Mouse (Mus musculus) olfactory bulb, adult 2 months (tissue): ENCODE data around the gene Sh2b2. TPM values are rescaled to one million over a fixed set of nuclear protein-coding genes. Genes with fewer than 3 reads are reported as not detected.
"Not testable (repeated sequence)": the region's sequence is repeated elsewhere in the genome, so short reads cannot be mapped to it uniquely, and the experiment has no call there.

ENCODE experiments used
- H3K27ac ChIP-seq: fragments of 200-500 bp; 2 replicates; pipeline ENCODE4 v1.5.1; 2012; ENCODE audit warnings: low read depth, low read length; ENCODE audit not compliant: insufficient read depth
- H3K4me1 ChIP-seq: fragments of 200-500 bp; 2 replicates; pipeline ENCODE4 v1.6.1; 2012; ENCODE audit warnings: low read length; ENCODE audit not compliant: control insufficient read depth, insufficient read depth
- H3K4me3 ChIP-seq: fragments of 200-500 bp; 2 replicates; pipeline ENCODE4 v1.5.1; 2012; ENCODE audit warnings: mild to moderate bottlenecking, low read depth, low read length, moderate library complexity; ENCODE audit not compliant: insufficient read depth
- CTCF ChIP-seq: fragments of 200-500 bp; IDR thresholded peaks from 2 replicates; pipeline ENCODE4 v1.5.1; 2012; ENCODE audit warnings: low read depth, mild to moderate bottlenecking, low read length, moderate library complexity; ENCODE audit not compliant: insufficient read depth
- POLR2A ChIP-seq: fragments of 200-500 bp; IDR thresholded peaks from 2 replicates; pipeline ENCODE4 v1.6.1; 2012; ENCODE audit warnings: mild to moderate bottlenecking, low read depth, low read length, moderate library complexity; ENCODE audit not compliant: insufficient read depth
- WGBS: fragments of 180-500 bp; shearing (Covaris S2); methylation state at CpG from one replicate; pipeline ENCODE4 v1.1.7; 2018; 5-methylcytosine and 5-hydroxymethylcytosine counted together
- polyA plus RNA-seq: library from polyadenylated mRNA; stranded (reverse); fragments of >200 nt; gene quantifications from 2 replicates; pipeline ENCODE4 v1.2.4, GENCODE M21; 2012; ENCODE audit warnings: low replicate concordance; ENCODE audit not compliant: missing spikeins, insufficient read depth, insufficient read length

Sh2b2 gene
- polyA plus RNA-seq, 1 experiment: not detected

- Histone ChIP-seq H3K4me3 (no peak overlapping the region), H3K27ac (no peak overlapping the region), H3K4me1 (peaks cover 7% of the 10 kb centered on the region; the same call in 1 of the 2 replicates)
- TF ChIP-seq POLR2A: no peak
- TF ChIP-seq CTCF: no peak
- WGBS: 78% methylated on average over 4 of the region's 4 CpGs
These were observed 28.4 kb downstream of the Sh2b2 start for GRCm38 (mm10) chr5:136217932-136218381.

GRCm38 (mm10) chr5:136217004-136217665 is 29.2 kb downstream of the Sh2b2 start:
- TF ChIP-seq POLR2A (no peak), CTCF (no peak)
- WGBS: 65% methylated on average over 18 of the region's 18 CpGs
- Histone ChIP-seq H3K27ac (no peak overlapping the region), H3K4me1 (peaks cover 7% of the 10 kb centered on the region; the same call in 1 of the 2 replicates), H3K4me3 (no peak overlapping the region)

DNA sequence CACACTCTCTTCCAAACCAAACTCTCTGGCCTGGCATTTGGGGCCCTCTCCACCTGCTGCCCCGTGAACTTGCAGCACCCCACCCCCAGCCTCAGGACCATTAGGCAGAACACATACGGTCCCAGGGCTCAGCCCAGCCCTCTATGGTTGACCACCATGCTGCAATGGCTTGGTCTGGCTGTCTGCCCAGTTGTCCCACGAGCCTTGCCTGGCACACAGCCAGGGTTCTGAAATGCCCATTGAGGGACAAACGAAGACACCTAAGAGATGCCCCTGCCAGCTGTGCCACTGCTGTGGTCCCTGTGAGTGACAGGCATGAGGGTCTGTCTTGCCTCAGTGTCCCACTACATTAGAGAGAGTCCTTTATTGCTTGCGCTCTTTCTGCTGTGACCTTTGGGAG is 30.4 kb downstream of the Sh2b2 start:
- Histone ChIP-seq H3K4me1 (peaks cover 7% of the 10 kb centered on the region; the same call in 1 of the 2 replicates), H3K4me3 (no peak overlapping the region), H3K27ac (no peak overlapping the region)
- 42% methylated on average over 5 of the region's 5 CpGs for WGBS
- no peak for TF ChIP-seq POLR2A
- no peak for TF ChIP-seq CTCF

GRCm38 (mm10) chr5:136215211-136215610 is 31.1 kb downstream of the Sh2b2 start:
- WGBS: 92% methylated on average over 3 of the region's 3 CpGs

DNA sequence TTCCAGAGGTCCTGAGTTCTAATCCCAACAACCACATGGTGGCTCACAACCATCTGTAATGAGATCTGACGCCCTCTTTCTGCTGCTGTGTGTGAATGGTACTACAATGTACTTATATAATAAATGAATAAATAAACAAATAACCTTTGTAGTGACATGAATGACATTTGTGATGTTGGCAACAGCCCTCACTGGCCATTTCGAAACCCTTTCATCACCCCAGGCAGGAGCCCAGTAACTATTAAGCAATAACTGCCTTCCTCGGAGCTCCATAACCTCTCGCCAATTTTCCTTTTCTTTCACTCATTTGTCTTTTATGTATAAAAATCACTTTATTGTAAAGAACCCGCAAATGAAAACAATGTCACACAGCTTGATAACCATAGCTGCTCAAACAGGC is 32.6 kb downstream of the Sh2b2 start:
- H3K27ac ChIP-seq: no peak overlapping the region
- no peak for TF ChIP-seq CTCF
- no peak for TF ChIP-seq POLR2A
- 67% methylated on average over 5 of the region's 5 CpGs for WGBS

More at GRCm38 (mm10) chr5:136215211-136215610, 31.1 kb downstream of the Sh2b2 start:
- Histone ChIP-seq H3K4me1 (peaks cover 7% of the 10 kb centered on the region; the same call in 1 of the 2 replicates), H3K27ac (no peak overlapping the region), H3K4me3 (no peak overlapping the region)
- TF ChIP-seq POLR2A (no peak), CTCF (no peak)

GRCm38 (mm10) chr5:136212716-136213115 is 33.6 kb downstream of the Sh2b2 start:
- peaks cover 7% of the 10 kb centered on the region; the same call in 1 of the 2 replicates for H3K4me1 ChIP-seq
- TF ChIP-seq POLR2A (no peak), CTCF (no peak)
- WGBS: 94% methylated on average over 11 of the region's 11 CpGs
- no peak overlapping the region for H3K27ac ChIP-seq
- no peak overlapping the region for H3K4me3 ChIP-seq

More for the DNA sequence above, 32.6 kb downstream of the Sh2b2 start:
- no peak overlapping the region for H3K4me3 ChIP-seq
- H3K4me1 ChIP-seq: peaks cover 7% of the 10 kb centered on the region; the same call in 1 of the 2 replicates

DNA sequence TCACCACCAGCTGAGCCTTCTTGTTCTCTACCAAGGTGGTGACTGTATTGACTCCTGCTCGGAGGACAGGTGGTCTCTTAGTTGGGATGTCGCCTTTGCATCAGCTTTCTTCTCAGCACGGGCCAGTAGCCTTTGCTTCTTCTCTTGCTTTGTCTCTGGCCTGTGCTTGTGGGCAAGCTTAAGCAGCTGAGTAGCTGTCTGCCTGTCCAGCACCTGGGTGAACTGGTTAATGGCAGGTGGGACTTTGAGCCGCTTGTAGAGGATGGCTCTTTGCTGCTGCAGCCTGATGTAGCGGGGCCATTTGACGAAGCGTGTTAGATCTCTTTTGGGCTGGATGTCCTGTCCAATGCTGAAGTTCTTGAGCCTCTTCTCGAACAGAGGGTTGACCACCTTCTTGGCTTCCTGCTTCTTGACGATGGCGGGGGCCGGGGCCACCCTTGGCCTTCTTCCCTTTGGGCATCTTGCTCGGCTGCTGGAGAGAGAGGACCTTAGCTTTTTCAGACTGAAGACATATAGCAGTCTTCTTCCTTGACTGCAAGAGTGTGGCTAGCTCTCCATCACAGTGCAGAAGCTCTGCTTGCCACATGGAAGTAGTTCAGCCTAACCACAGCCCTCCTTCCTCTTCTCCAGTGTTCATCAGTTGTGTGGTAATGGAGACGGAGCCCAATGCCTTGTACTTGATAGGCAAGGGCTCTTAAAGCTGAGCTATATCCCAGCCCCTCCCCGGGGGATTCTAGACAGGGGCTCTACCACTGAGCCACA is 34.8 kb downstream of the Sh2b2 start:
- not testable (repeated sequence) for H3K4me3 ChIP-seq, H3K27ac ChIP-seq, H3K4me1 ChIP-seq
- WGBS: 90% methylated on average over 14 of the region's 14 CpGs

GRCm38 (mm10) chr5:136210549-136210948 is 35.8 kb downstream of the Sh2b2 start:
- Histone ChIP-seq H3K27ac (no peak overlapping the region), H3K4me3 (no peak overlapping the region), H3K4me1 (no peaks in the 10 kb centered on the region)
- WGBS: 71% methylated on average over 5 of the region's 5 CpGs
- TF ChIP-seq POLR2A (no peak), CTCF (no peak)

DNA sequence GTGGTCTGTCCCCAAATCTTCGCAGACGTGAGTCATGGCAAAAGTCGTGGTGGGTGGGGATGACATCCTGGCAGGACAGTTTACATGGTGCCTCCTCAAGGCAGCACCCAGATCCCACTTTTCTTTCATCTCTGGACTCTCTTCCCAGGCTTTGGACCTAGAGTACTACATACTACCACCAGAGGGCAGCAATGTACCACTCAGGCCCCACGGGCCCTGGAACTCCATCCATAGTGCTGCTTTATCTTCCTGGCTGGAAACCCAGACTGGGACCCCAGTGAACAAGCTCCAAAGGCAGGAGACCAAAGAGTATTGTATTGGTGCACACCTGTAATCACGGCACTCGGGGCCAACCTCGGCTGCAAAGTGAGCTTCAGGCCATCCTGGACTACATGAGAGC is 44.5 kb downstream of the Sh2b2 start:
- WGBS: 20% methylated on average over 7 of the region's 7 CpGs
- TF ChIP-seq POLR2A (no peak), CTCF (no peak)
- Histone ChIP-seq H3K27ac (no peak overlapping the region), H3K4me1 (0 out of 2 replicates have a peak, but pooled peaks cover 3% of the 10 kb centered on the region), H3K4me3 (no peak overlapping the region)
